Mouse (Mus musculus): Measurements from ENCODE around the gene Map1lc3b. TPM values are rescaled to one million over a fixed set of nuclear protein-coding genes. Genes with fewer than 3 reads are reported as not detected.
"Not testable (repeated sequence)": the region's sequence is repeated elsewhere in the genome, so short reads cannot be mapped to it uniquely, and the experiment has no call there.

Gene Map1lc3b
- polyA plus RNA-seq, 1 experiment: 121 TPM

GRCm38 (mm10) chr8:121593293-121593692 is 3.1 kb downstream of the Map1lc3b start:
- DNase-seq (ENCODE audit: low read depth): no peak
- TF ChIP-seq CTCF (IDR thresholded peaks at IDR 0.05; ENCODE audit: borderline replicate concordance, extremely low read depth, insufficient read depth, insufficient read length) (no peak), POLR2A (IDR thresholded peaks at IDR 0.05; ENCODE audit: borderline replicate concordance, extremely low read depth, insufficient read depth, insufficient read length, poor library complexity, severe bottlenecking) (no peak)

GRCm38 (mm10) chr8:121593983-121594382 is 3.8 kb downstream of the Map1lc3b start:
- no peak for DNase-seq (ENCODE audit: low read depth)
- no peak for TF ChIP-seq CTCF (IDR thresholded peaks at IDR 0.05; ENCODE audit: borderline replicate concordance, extremely low read depth, insufficient read depth, insufficient read length)
- TF ChIP-seq POLR2A (IDR thresholded peaks at IDR 0.05; ENCODE audit: borderline replicate concordance, extremely low read depth, insufficient read depth, insufficient read length, poor library complexity, severe bottlenecking): no peak

- not testable (repeated sequence) for DNase-seq (ENCODE audit: low read depth)
Observed at GRCm38 (mm10) chr8:121597492-121597891, 7.3 kb downstream of the Map1lc3b start.

GRCm38 (mm10) chr8:121598190-121598589 is 8.0 kb downstream of the Map1lc3b start:
- no peak for DNase-seq (ENCODE audit: low read depth)
- no peak for TF ChIP-seq POLR2A (IDR thresholded peaks at IDR 0.05; ENCODE audit: borderline replicate concordance, extremely low read depth, insufficient read depth, insufficient read length, poor library complexity, severe bottlenecking)
- TF ChIP-seq CTCF (IDR thresholded peaks at IDR 0.05; ENCODE audit: borderline replicate concordance, extremely low read depth, insufficient read depth, insufficient read length): no peak

GRCm38 (mm10) chr8:121598892-121599291 is 8.7 kb downstream of the Map1lc3b start:
- DNase-seq (ENCODE audit: low read depth): peak; percentile 85
- no peak for TF ChIP-seq POLR2A (IDR thresholded peaks at IDR 0.05; ENCODE audit: borderline replicate concordance, extremely low read depth, insufficient read depth, insufficient read length, poor library complexity, severe bottlenecking)
- peak; percentile 96 for TF ChIP-seq CTCF (IDR thresholded peaks at IDR 0.05; ENCODE audit: borderline replicate concordance, extremely low read depth, insufficient read depth, insufficient read length)

GRCm38 (mm10) chr8:121599842-121600241 is 9.7 kb downstream of the Map1lc3b start:
- DNase-seq (ENCODE audit: low read depth): no peak
- TF ChIP-seq POLR2A (IDR thresholded peaks at IDR 0.05; ENCODE audit: borderline replicate concordance, extremely low read depth, insufficient read depth, insufficient read length, poor library complexity, severe bottlenecking): no peak
- TF ChIP-seq CTCF (IDR thresholded peaks at IDR 0.05; ENCODE audit: borderline replicate concordance, extremely low read depth, insufficient read depth, insufficient read length): no peak

- no peak for TF ChIP-seq POLR2A (IDR thresholded peaks at IDR 0.05; ENCODE audit: borderline replicate concordance, extremely low read depth, insufficient read depth, insufficient read length, poor library complexity, severe bottlenecking)
- no peak for TF ChIP-seq CTCF (IDR thresholded peaks at IDR 0.05; ENCODE audit: borderline replicate concordance, extremely low read depth, insufficient read depth, insufficient read length)
- no peak for DNase-seq (ENCODE audit: low read depth)
Observed at GRCm38 (mm10) chr8:121602411-121602810, 12.2 kb downstream of the Map1lc3b start.

GRCm38 (mm10) chr8:121602860-121603259 is 12.7 kb downstream of the Map1lc3b start:
- TF ChIP-seq CTCF (IDR thresholded peaks at IDR 0.05; ENCODE audit: borderline replicate concordance, extremely low read depth, insufficient read depth, insufficient read length) (peak; percentile 77), POLR2A (IDR thresholded peaks at IDR 0.05; ENCODE audit: borderline replicate concordance, extremely low read depth, insufficient read depth, insufficient read length, poor library complexity, severe bottlenecking) (no peak)
- peak; percentile 83 for DNase-seq (ENCODE audit: low read depth)

GRCm38 (mm10) chr8:121603801-121604200 is 13.6 kb downstream of the Map1lc3b start:
- TF ChIP-seq CTCF (IDR thresholded peaks at IDR 0.05; ENCODE audit: borderline replicate concordance, extremely low read depth, insufficient read depth, insufficient read length): no peak
- no peak for TF ChIP-seq POLR2A (IDR thresholded peaks at IDR 0.05; ENCODE audit: borderline replicate concordance, extremely low read depth, insufficient read depth, insufficient read length, poor library complexity, severe bottlenecking)
- no peak for DNase-seq (ENCODE audit: low read depth)

GRCm38 (mm10) chr8:121607661-121608060 is 17.5 kb downstream of the Map1lc3b start:
- no peak for DNase-seq (ENCODE audit: low read depth)
- TF ChIP-seq CTCF (IDR thresholded peaks at IDR 0.05; ENCODE audit: borderline replicate concordance, extremely low read depth, insufficient read depth, insufficient read length): peak; percentile 19; the same call in 1 of the 2 replicates
- no peak for TF ChIP-seq POLR2A (IDR thresholded peaks at IDR 0.05; ENCODE audit: borderline replicate concordance, extremely low read depth, insufficient read depth, insufficient read length, poor library complexity, severe bottlenecking)

GRCm38 (mm10) chr8:121609251-121609650 is 19.1 kb downstream of the Map1lc3b start:
- no peak for TF ChIP-seq CTCF (IDR thresholded peaks at IDR 0.05; ENCODE audit: borderline replicate concordance, extremely low read depth, insufficient read depth, insufficient read length)
- TF ChIP-seq POLR2A (IDR thresholded peaks at IDR 0.05; ENCODE audit: borderline replicate concordance, extremely low read depth, insufficient read depth, insufficient read length, poor library complexity, severe bottlenecking): no peak
- DNase-seq (ENCODE audit: low read depth): no peak

- no peak for DNase-seq (ENCODE audit: low read depth)
- TF ChIP-seq POLR2A (IDR thresholded peaks at IDR 0.05; ENCODE audit: borderline replicate concordance, extremely low read depth, insufficient read depth, insufficient read length, poor library complexity, severe bottlenecking): no peak
- no peak for TF ChIP-seq CTCF (IDR thresholded peaks at IDR 0.05; ENCODE audit: borderline replicate concordance, extremely low read depth, insufficient read depth, insufficient read length)
Observed at GRCm38 (mm10) chr8:121609916-121610315, 19.8 kb downstream of the Map1lc3b start.

- DNase-seq (ENCODE audit: low read depth): no peak
- TF ChIP-seq CTCF (IDR thresholded peaks at IDR 0.05; ENCODE audit: borderline replicate concordance, extremely low read depth, insufficient read depth, insufficient read length): no peak
- TF ChIP-seq POLR2A (IDR thresholded peaks at IDR 0.05; ENCODE audit: borderline replicate concordance, extremely low read depth, insufficient read depth, insufficient read length, poor library complexity, severe bottlenecking): no peak
Observed at GRCm38 (mm10) chr8:121613419-121613818, 23.3 kb downstream of the Map1lc3b start.

Data from brain, embryonic 14.5 days (tissue).